Mouse (Mus musculus) ES-Bruce4 (cell line): ENCODE measurements at regions not wholly inside any gene's neighbourhood (a gene's known extent, or its start where the extent isn't known, plus 50 kb on each side); places are given as distances from the start of the nearest gene placed in this dataset.

Experiments used
- CTCF ChIP-seq: IDR thresholded peaks from one replicate; pipeline ENCODE4 v1.8.1; 2011; ENCODE audit warnings: low read depth, low read length
- EP300 ChIP-seq: IDR thresholded peaks from 2 replicates; pipeline ENCODE4 v1.6.1; 2011; ENCODE audit warnings: low read depth, low read length; ENCODE audit not compliant: insufficient read depth
- POLR2A ChIP-seq: IDR thresholded peaks from one replicate; pipeline ENCODE4 v1.8.1; 2011; ENCODE audit warnings: low read length; ENCODE audit not compliant: insufficient read depth

GRCm38 (mm10) chr11:71625501-71626191, 124.1 kb upstream of the Wscd1 start:
- TF ChIP-seq CTCF (no peak), EP300 (no peak), POLR2A (no peak)
